In genomic region chr11:4972967-4973870, GRCm38 (mm10) we compare ENCODE assay signal across 8 mouse cellular contexts. TPM values are rescaled to one million over a fixed set of nuclear protein-coding genes. Genes with fewer than 3 reads are reported as not detected.
DNase-seq lines count a peak whose midpoint lies in the region; ATAC-seq lines count a peak whose summit lies in the region.

No protein-coding gene starts in this region.

- no peak for ATAC-seq in midbrain, embryonic 16.5 days
- no peak for ATAC-seq in hindbrain, embryonic 14.5 days (ENCODE audit: low FRiP score)
- peak; percentile 91 for ATAC-seq in monocyte, adult 5-6 weeks (replicated peaks; ENCODE audit: insufficient number of reproducible peaks, low FRiP score, low TSS enrichment, poor library complexity, severe bottlenecking)

- H3K4me1 ChIP-seq in midbrain, embryonic 10.5 days, result peaks cover 4% of the 10 kb centered on the region; the same call in 1 of the 2 replicates
- H3K4me1 ChIP-seq in midbrain, embryonic 16.5 days (ENCODE audit: control insufficient read depth, insufficient read depth, low read length), result no peaks in the 10 kb centered on the region
- peaks cover 3% of the 10 kb centered on the region; the same call in 1 of the 2 replicates for H3K4me1 ChIP-seq in hindbrain, embryonic 14.5 days (replicated peaks; ENCODE audit: control insufficient read depth, insufficient read depth, low read length)
- 0 out of 2 replicates have a peak, but pooled peaks cover 2% of the 10 kb centered on the region for H3K4me1 ChIP-seq in limb, embryonic 10.5 days

- H3K27ac ChIP-seq in midbrain, embryonic 10.5 days (replicated peaks), result no peak overlapping the region
- no peak overlapping the region for H3K27ac ChIP-seq in midbrain, embryonic 16.5 days (ENCODE audit: low read length)
- H3K27ac ChIP-seq in hindbrain, embryonic 14.5 days, result no peak overlapping the region
- H3K27ac ChIP-seq in limb, embryonic 10.5 days, result no peak overlapping the region

- no peak overlapping the region for H3K4me2 ChIP-seq in midbrain, embryonic 16.5 days (ENCODE audit: low read length)
- H3K4me2 ChIP-seq in hindbrain, embryonic 14.5 days (replicated peaks), result no peak overlapping the region

- no peaks in the 10 kb centered on the region for H3K36me3 ChIP-seq in midbrain, embryonic 10.5 days
- H3K36me3 ChIP-seq in midbrain, embryonic 16.5 days (ENCODE audit: control insufficient read depth, insufficient read depth, low read length), result no peaks in the 10 kb centered on the region
- H3K36me3 ChIP-seq in hindbrain, embryonic 14.5 days (replicated peaks; ENCODE audit: control insufficient read depth, insufficient read depth), result no peaks in the 10 kb centered on the region
- no peaks in the 10 kb centered on the region for H3K36me3 ChIP-seq in limb, embryonic 10.5 days

- H3K9ac ChIP-seq in midbrain, embryonic 16.5 days (ENCODE audit: low read depth, low read length), result no peak overlapping the region
- H3K9ac ChIP-seq in hindbrain, embryonic 14.5 days, result no peak overlapping the region

- 64% methylated on average over 13 of the region's 13 CpGs for WGBS in midbrain, embryonic 10.5 days
- 57% methylated on average over 13 of the region's 13 CpGs for WGBS in midbrain, embryonic 16.5 days
- 59% methylated on average over 13 of the region's 13 CpGs for WGBS in hindbrain, embryonic 14.5 days
- WGBS in limb, embryonic 10.5 days, result 65% methylated on average over 13 of the region's 13 CpGs

- H3K9me3 ChIP-seq in midbrain, embryonic 10.5 days (replicated peaks), result no peaks in the 10 kb centered on the region
- H3K9me3 ChIP-seq in midbrain, embryonic 16.5 days (replicated peaks; ENCODE audit: control insufficient read depth, low read length, poor library complexity, severe bottlenecking), result no peaks in the 10 kb centered on the region
- H3K9me3 ChIP-seq in hindbrain, embryonic 14.5 days (ENCODE audit: control insufficient read depth, low read length), result no peaks in the 10 kb centered on the region
- H3K9me3 ChIP-seq in limb, embryonic 10.5 days (replicated peaks), result no peaks in the 10 kb centered on the region

- no peak overlapping the region for H3K4me3 ChIP-seq in midbrain, embryonic 10.5 days
- no peak overlapping the region for H3K4me3 ChIP-seq in midbrain, embryonic 16.5 days (ENCODE audit: low read depth, low read length)
- no peak overlapping the region for H3K4me3 ChIP-seq in hindbrain, embryonic 14.5 days (replicated peaks; ENCODE audit: low read length)
- no peak overlapping the region for H3K4me3 ChIP-seq in limb, embryonic 10.5 days

- peak; percentile 53 for DNase-seq in midbrain, embryonic 10.5 days (ENCODE audit: low spot score)
- DNase-seq in adipocyte (ENCODE audit: low spot score), result peak; percentile 87
- peak; percentile 55 for DNase-seq in embryo, embryonic 11.5 days (ENCODE audit: low read depth, low spot score)
- DNase-seq in hindbrain, embryonic 14.5 days (ENCODE audit: low spot score), result peak; percentile 73
- DNase-seq in limb, embryonic 10.5 days (ENCODE audit: low spot score), result peak; percentile 61
- peak; percentile 58 for DNase-seq in testis, postnatal 10 days (ENCODE audit: low spot score)

- H3K27me3 ChIP-seq in midbrain, embryonic 10.5 days (ENCODE audit: low read depth, poor library complexity, severe bottlenecking), result peaks cover 14% of the 10 kb centered on the region; the same call in 1 of the 2 replicates
- H3K27me3 ChIP-seq in midbrain, embryonic 16.5 days (ENCODE audit: control insufficient read depth, insufficient read depth, low read depth, low read length), result no peaks in the 10 kb centered on the region
- no peaks in the 10 kb centered on the region for H3K27me3 ChIP-seq in hindbrain, embryonic 14.5 days (ENCODE audit: control insufficient read depth, insufficient read depth, low read length)
- H3K27me3 ChIP-seq in limb, embryonic 10.5 days (ENCODE audit: low read depth, poor library complexity, severe bottlenecking), result peaks cover 80% of the 10 kb centered on the region

RNA-seq across cellular contexts. Expression of gene Ap1b1, which starts 13.4 kb away (rescaled TPM):
- 62.2 and 68.4 TPM in 2 replicates for polyA plus RNA-seq in midbrain, embryonic 10.5 days (2016; fragmentation: Nextera tagmentation; extraction: Ambion mirVana)
- polyA plus RNA-seq in midbrain, embryonic 16.5 days (2015; fragmentation: Nextera tagmentation; extraction: Ambion mirVana), result 104 and 108 TPM in 2 replicates
- polyA plus RNA-seq in hindbrain, embryonic 14.5 days (2014; fragmentation: Nextera tagmentation; extraction: Ambion mirVana), result 91.7 and 99.9 TPM in 2 replicates
- 49.2 and 60.2 TPM in 2 replicates for polyA plus RNA-seq in limb, embryonic 10.5 days (2016; fragmentation: Nextera tagmentation; extraction: Ambion mirVana)
- total RNA-seq in monocyte, adult 5-6 weeks (2017), result 22.9 to 57.1 TPM (median 40.8 TPM) in 3 replicates

RNA-seq across cellular contexts. Expression of gene Nefh, which starts 25.4 kb away (rescaled TPM):
- polyA plus RNA-seq in midbrain, embryonic 10.5 days (2016; fragmentation: Nextera tagmentation; extraction: Ambion mirVana), result 0.23 and 0.29 TPM in 2 replicates
- polyA plus RNA-seq in midbrain, embryonic 16.5 days (2015; fragmentation: Nextera tagmentation; extraction: Ambion mirVana), result 3.7 and 4.3 TPM in 2 replicates
- 11.8 and 17.9 TPM in 2 replicates for polyA plus RNA-seq in hindbrain, embryonic 14.5 days (2014; fragmentation: Nextera tagmentation; extraction: Ambion mirVana)
- polyA plus RNA-seq in limb, embryonic 10.5 days (2016; fragmentation: Nextera tagmentation; extraction: Ambion mirVana), result 0.08 TPM in 1 of 2 replicates, not detected in the other
- 0.38 to 0.49 TPM in 2 of 3 replicates, not detected in the other for total RNA-seq in monocyte, adult 5-6 weeks (2017)
